Mouse (Mus musculus) fat pad, adult 2 months (tissue): ENCODE results near the gene Cep55.

ENCODE experiments used
- DNase-seq: peaks from one replicate; pipeline ENCODE4 v3.0.0-alpha.2; 2011; ENCODE audit warnings: low read depth, low spot score; ENCODE audit errors: extremely low read depth

The Cep55 gene

DNA sequence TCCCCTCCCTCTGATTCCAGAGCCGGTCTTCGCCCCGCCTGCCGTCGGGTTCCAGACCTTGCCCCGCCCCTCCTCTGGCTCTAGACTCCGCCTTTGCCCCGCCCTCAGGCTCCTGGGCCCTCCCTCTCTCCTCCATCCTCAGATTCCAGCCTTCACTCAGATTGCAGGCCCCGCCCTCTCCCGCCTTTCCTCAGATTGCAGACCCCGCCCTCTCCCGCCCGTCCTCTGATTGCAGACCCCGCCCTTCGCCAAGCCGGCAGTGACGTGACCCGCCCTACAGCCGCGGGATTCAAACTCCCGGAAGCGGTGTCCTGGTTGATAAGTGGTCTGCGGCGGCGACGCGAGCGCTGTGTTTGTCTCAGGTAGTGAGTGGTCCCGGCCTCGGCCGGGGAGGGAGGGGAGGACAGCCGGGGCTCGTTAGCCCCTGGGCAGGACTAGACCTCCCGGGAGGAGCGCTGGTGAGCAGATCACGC is at the start of gene Cep55:
Gene Cep55, plus strand, starts transcription at position 292 of the 473 bp plus-strand sequence.
- peak; percentile 71 for DNase-seq

DNA sequence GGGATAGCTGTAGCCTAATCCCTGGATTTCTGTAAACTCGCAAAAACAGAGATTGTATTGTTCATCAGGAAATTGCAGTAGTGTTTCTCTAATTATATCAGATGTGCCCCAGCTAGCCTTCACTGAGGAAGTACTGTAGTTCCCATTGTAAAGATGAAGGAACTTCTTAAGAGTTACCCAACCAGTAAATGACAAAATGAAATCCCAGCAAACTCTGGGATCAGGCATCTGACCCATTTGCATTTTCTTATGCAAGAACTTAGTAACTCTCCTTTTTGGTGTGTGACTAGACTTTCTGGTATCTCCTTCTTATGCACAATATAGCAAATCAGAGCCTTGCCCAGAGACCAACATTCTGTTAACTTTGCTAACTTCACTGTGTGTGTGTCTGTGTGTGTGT is 43.4 kb upstream of the Cep55 start:
- no peak for DNase-seq

DNA sequence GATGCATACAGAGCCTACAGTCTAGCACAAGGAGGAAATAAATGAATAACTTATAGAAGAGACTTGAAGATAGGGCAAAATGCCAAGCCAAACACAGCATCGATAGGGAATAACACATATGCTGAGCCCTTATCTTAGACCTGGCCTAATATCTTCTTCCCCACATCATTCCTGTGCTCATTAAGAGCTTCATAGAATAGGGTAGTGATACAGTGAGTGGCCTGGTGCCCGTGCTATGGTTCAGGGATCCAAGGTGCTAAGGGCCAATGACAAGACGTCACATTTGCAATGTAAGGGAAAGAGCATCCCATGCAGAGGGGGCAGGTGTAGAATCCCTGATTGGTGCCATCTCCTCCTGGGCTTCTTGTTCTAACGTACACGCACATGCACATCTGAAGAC is 40.4 kb upstream of the Cep55 start:
- no peak for DNase-seq

DNA sequence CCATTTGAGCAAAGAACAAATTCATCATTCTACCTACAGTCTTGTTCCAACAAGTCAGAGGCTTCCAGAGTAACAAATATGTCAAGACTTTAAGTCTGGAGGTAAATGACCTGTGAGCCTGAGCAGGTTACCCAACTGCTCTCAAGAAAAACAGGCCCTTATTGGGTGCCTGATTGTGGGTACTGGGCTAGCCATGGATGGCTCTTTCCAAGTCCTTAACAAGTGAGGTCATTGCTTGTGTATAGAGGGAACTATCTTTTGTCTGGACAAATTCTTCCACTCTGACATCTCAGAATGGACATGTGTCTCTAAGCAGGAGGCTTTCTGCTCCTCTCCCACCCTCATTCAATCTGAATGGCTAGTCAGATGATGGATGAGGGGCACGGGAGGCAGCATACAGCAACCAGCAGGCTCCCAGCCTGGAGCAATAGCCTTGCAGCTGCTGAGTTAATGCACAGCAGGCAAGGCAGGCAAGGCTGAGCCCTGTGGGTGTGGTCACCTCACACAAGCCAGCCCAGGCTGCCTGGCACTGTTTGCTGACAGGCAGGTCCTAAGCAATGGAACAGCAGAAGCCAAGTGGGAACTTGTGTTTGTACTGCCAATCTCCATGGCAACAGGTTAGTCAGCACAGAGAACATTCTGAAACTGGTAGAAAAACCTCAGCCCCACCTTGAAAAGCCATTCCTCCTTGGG is 39.5 kb upstream of the Cep55 start:
- DNase-seq: no peak

DNA sequence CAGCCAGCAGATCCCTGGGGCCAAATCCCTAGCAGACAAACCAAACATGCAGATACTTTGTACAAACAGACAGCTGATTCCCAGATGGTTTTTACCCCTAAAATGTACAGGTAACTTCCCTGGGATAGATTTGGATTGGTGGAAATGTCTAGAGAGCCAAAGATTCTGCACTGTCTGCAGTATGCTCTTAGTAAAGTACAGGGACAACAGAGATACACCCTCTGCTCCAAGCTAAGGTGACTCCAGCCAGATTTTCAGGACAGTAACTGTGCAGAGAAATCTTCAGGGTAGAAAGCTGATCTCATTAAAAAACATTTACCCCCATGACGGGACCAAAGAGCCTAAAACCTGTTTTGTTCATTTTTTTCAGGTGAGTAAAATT is 38.9 kb upstream of the Cep55 start:
- DNase-seq: no peak

DNA sequence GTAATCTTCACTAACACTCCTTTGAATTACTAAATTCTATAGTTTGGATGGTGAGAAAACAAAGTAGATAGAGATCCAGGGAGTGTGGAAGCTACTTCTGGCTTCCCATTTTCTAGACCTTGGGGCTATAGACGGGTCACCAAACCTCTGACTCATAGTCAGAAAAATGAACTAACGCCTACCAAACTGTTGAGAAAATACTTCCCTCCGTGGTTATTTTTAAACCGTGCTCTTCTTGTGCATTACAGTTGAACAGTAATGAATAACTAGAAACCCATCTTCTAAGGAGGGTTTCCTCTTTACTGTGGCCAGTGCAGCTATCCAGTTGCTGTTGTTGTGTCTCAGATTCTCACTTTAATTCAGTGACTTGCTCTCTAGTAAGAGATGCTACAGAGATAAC is 32.1 kb upstream of the Cep55 start:
- no peak for DNase-seq

DNA sequence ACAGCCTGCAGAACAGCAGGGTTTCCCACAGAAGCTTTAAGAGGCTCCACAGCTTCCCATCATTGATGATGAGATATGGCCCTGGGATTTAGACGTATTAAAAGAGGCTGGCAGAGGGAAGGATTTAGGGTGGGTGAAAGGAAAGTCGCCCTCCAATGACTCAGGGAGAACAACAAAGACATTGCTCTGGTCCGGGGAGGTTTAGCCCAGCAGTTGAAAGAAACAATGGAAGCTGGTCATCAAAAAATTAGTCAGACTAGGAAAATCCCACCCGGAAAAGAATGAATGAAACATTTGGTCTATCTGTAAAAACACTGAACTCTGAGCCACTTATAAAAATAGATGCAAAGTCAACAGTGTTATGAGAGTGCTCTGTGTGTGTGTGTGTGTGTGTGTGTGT is 31.2 kb upstream of the Cep55 start:
- DNase-seq: no peak

DNA sequence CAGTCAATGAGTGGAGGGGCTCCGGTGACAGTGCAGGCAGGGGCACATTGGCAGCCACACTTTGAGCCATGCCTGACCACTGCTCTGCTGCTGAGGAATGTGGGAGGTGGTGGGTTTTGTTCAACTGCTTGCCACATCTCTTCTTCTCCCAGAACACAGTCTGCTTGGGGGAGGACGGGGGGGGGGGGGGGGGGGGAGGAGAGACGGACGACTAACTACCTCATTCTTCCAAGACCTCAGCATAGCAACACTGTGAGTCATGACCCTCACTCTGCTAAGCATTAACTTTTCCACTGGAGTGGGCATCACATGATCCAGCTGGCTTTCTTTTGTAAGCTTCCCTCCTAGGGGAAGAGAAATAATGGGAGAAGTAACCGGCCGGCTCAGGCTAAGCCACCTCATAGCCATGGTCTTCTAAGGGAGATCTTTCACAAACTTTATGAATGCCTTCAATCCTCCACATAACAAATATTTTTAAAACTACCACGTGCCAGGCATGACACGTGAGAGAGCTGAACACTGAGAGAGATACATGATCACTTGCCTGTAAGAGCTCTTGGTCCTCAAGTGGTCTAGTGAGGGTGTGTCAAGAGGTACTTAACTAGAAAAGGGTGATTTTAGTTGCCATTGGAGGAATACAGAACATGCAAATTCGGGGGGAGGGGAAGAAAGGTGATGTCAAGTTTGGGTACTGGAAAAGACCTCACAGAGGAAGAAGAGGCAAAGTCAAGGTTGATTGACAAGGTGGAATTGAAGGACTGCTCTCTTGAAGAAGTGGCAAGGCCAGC is 29.4 kb upstream of the Cep55 start:
- DNase-seq: no peak

DNA sequence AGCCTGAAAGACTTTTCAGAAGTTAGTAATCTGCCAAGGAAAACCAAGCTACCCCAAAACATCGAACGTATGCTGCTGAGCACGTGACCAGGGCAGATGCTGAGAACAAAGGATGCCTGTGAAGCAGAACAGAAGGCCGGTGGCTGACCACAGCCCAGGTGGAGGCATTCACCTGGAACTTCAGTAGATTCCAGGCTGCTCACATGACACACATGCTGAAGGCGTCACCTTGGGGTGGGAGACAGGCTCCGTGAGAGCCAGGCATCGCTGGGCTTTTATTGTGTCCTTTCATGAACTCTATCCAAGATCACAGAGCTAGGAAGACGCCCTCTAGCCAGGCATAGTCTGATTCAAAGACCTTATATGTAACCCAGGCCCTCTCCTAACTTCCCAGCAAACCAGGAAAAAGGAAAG is 28.6 kb upstream of the Cep55 start:
- DNase-seq: no peak

DNA sequence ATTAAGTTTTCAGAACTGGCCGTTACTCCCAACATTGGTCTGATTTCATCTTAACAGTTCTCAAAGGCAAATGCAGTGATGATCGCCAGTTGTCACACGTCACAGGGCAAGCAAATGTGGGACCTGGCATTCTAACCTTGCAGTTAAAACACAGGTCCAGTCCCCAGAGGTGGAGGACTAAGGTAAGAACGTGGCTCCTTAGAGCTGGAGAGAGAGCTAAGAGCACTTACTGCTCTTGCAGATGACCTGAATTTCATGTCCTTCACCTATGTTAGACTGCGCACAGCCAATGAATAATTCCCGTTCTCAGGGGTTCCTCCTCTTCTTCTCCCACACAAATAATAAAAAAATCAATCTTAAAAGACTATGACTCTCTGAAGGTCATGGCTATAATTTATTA is 27.4 kb upstream of the Cep55 start:
- no peak for DNase-seq

DNA sequence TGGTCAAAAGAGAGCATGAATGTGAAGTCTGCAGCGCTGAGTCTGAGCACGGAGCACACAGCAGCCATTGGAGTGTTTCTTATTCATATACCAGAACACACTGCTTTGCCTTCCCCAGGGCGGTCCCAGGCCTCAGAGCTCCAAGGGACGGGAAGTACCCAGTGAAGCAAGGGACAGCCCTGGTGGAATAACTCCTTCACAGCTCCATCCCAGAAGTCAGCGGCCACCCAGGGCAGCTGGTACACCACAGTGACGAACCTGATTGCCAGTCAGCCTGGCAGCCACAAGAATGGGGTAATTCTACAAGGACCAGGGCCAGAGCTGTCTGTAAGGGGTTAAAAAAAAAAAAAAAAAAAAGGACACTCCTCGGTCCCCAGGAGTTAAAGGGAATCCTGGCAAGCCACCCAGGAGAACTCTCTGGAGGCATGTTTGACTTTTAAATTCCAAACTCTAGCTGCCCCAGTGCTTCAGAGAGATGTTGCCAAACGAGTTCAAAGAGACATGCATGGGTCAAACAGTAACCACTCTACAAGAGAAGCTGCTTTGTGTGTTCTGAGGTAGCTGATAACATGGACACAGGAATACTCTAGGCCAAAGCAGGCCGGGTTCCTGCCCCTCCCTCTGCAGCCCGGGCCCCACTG is 26.8 kb upstream of the Cep55 start:
- no peak for DNase-seq

DNA sequence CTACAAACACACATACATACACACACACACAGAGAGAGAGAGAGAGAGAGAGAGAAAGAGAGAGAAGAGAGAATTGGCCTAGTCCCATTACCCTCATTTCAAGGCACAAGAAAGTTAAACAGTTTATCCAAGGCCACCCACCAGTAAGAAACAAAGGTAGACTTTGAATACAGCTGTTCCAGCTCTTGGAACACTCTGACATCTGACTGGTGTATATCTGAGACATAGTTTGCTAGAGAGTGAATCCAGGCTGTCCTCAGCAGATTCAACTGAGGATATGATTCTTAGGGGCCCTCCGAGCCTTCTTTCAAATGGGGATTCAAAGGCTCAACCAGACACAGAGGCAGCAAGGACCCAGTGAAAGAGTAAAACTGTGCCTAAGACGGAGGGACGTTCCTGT is 25.5 kb upstream of the Cep55 start:
- DNase-seq: no peak

DNA sequence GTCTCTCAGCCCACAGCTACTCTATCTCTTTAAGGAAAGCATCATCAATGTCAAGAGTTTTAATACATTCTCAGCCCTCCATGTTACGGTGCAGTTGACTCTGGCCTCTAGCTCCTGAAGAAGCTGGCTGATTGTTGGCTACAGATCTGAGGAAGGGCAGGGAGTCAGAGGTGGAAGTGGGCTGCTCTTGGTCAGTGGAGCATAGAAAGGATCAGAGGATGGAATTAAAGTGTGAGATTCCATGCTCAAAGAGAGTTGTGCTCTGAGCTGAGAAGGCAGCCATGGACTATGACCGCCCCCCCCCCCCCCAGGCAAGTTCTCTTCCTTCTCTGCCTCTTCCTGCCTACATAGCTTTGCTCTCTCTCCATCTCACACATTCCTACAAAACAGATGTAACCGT is 24.9 kb upstream of the Cep55 start:
- DNase-seq: no peak

DNA sequence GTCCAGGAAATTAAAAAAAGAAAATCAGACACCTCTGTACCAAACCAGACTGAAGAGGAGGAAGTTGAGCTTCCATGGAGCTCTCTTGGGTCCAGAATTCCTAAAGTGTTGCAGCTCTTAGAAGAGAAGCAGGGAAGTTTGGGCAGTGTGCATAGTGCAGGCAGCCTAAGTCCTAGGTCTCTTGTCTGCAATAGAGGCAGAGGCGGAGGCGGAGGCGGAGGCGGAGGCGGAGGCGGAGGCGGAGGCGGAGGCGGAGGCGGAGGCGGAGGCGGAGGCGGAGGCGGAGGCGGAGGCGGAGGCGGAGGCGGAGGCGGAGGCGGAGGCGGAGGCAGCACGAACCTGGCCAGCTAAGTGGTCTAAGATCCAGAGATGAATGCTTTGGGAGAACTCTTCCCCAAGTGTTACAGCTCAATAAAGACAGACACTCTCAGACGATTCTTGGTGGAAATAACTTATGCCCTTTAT is 24.1 kb upstream of the Cep55 start:
- DNase-seq: no peak

DNA sequence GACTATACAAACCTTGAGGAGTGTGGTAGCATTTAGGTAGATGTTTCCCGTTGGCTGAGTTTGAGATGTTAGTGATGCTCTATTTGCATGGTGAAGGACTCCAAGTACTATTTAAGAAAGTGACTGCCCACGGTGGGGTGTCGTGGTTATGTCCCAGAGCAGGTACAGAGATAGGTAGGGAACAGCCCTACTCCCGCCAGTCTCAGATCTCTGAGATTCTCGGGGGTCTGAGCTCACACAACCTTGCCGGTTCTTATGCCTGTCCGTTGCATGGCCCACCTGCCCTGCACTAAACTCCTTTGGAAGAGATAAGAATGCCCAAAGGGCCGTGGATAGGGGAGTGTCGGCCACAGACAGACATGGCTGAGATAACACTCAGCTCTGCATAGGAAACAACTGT is 23.7 kb upstream of the Cep55 start:
- no peak for DNase-seq

DNA sequence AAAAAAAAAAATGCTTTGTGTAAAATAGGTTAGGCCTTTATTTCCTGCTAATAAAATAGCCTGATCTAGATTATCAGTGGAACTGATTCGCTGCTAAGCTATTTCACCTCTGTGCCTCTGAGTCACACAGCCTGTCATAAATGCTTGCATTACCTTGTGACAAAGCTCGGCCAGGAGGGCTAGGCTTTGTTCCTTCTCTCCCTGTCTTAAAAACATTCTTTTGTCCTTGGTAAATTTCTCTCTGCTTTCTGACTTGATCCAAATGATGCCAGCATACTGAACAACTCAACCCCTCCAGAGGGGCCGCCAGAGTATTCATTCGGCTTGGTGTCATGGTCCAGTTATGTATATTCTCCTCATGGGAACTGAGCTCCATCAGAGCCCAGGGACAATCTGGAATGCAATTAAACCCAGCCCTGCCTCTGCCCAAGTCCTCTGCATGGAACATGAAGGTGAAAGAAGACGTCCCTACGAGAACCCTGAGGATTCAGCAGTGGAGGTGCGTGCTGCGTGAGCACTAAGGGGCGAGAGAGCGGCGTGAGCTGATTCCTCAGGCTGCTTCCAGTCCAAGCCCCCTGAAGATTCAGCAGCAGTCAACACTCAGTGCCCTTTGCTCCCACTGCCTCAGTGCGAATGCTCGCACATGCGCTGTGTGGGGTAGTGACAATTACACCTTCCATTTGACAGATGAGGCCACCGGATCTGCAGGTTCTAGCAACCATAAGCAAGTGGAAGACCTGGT is 21.6 kb upstream of the Cep55 start:
- no peak for DNase-seq

DNA sequence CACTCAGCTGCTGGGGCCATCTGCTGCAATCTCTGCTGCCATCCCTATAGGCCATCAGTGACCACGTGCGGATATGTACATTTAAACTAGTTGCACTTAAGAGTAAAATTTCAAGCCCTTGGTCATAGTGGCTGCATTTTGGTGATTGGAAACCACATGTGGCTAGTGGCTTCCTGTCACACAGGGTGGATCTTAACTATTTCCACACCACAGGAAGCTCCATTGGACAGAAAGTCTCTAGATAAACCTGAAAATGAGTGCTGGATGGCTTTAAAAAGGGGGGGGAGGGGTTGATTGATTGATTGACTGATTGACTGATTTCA is 21.1 kb upstream of the Cep55 start:
- DNase-seq: no peak

DNA sequence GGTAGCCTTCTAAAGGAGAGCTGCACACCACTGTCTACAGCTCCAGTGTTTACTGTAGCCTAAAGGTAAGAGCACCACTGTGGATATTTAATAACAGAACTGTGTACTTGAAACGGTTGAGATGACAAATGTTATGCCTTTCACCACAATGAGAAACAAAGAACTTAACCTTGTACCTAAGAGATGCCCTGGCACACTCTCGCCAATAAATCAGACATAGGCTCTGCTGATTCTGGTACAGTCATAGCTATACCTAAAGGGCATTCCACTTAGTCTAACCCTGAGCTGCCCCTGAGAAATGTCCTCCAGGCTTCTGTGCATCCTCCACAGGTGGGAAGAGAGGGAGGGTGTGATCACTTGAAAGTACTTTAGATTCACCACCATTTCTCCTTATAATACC is 20.1 kb upstream of the Cep55 start:
- DNase-seq: no peak

DNA sequence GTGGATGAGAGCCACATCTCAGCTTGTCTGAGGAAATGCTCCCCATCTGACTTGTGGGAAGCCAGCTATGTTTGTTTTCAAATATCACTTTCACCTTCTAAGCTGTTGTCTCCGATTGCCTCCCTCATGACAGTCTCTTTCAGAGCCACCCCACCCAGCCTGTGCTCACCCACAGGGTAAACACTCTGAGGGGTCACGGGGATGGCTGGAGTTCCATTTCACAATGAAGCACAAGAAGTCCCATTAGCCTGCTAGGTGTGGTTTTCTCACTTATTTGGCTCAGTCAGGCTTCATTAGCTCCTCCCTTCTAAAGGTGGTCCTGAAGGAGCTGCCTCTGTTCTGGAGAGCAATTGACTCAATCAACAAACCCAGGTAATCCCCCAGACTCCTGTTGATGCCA is 19.0 kb upstream of the Cep55 start:
- no peak for DNase-seq

DNA sequence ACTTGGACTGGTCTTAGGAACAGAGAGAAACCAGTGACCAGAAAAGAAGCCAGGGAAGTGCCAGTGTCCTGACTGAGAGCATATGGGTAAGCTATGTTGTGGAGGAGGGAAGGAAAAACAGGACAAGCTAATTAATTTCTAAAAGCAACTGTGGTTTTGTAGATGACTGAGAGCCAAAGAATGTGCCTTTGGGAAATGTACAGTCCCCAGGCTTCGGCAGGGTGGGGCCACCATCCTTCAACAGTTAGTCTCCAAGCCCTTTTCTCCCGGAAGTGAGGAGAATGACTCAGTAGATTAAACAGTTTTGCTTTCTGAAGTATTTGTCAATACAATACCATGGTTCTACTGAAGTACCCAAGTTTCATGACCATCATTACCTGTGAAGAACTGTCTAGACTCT is 16.5 kb upstream of the Cep55 start:
- no peak for DNase-seq

DNA sequence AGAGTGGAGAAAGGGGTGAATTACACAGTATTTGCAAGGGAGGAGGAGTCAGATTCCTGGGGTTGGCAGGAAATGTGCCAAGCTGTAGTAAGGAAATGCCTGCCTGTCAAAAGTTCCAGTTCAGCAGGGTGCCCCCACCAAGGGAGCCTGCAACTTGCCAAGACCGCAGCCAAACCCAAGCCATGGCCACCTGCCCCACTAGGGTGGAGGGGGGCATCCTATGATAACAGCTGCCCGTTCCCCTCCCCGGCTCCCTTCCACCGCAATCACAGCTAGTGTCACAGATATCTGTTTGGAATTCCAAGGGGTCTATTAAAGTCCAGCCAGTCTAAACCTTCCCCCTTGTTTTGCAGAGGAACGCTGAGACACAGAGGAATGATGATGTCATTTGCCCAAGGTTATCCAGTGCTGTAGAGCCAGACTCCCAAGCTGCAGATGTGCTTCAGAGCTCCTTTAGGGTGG is 12.5 kb upstream of the Cep55 start:
- no peak for DNase-seq
